Mouse (Mus musculus): ENCODE data around the gene 6330409D20Rik.
A peak's percentile ranks its signal among the peaks of the same experiment; 100 is the strongest.

Gene 6330409D20Rik

GRCm38 (mm10) chr2:32722046-32722445, 18.8 kb downstream of the 6330409D20Rik start:
- DNase-seq: peak; percentile 44

DNA sequence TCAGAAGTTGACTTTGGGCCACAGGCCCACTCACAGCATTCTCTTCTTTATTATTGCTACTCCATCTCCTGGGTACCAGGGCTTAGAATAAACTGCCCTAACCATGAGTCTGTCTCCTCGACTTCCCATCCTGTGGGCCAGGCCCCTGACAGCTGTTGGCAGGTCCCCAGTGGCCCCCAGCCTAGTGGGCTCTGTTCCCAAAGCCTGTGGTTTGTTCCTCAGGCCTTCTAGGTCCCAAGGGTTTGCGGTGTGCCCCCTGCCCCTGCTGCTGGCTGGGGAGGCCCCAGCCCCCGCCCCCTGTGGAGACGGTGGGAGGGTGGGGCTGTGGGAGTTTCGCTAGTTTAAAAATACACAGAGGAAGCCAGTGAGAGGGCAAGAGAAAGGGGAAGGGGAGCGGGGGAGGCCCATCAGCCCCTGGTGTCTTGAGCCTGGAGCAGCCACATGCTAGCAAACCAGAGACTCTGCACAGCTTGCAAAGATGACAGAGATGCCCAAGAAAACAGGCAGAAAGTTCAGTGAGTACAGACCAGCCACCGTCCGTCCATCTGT, 20.1 kb downstream of the 6330409D20Rik start, which contains the start of gene Sh2d3c:
Gene Sh2d3c (plus strand): TSS at position 375 of the 549 bp plus-strand sequence.
- DNase-seq: peak; percentile 70

DNA sequence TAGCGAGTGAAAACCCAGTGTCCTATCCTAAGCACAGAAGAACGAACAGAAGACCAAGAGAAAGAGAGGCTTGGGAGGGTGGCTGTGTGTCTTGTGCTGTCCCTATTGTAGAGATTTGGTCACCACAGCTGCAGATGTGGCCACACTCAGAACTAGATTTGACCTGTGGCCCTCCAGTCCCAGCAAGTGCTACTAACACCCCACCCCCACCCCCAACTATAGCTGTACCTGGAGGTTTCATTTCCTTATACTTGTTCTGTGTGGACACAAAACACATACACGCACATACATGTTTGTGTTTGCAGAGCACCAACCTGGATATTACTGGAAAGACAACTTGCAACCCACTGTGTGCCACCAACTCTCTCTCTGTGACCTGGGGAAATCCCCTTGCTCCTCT, 20.8 kb downstream of the 6330409D20Rik start:
- DNase-seq: no peak

GRCm38 (mm10) chr2:32718761-32719160, 22.1 kb downstream of the 6330409D20Rik start:
- DNase-seq: peak; percentile 47

DNA sequence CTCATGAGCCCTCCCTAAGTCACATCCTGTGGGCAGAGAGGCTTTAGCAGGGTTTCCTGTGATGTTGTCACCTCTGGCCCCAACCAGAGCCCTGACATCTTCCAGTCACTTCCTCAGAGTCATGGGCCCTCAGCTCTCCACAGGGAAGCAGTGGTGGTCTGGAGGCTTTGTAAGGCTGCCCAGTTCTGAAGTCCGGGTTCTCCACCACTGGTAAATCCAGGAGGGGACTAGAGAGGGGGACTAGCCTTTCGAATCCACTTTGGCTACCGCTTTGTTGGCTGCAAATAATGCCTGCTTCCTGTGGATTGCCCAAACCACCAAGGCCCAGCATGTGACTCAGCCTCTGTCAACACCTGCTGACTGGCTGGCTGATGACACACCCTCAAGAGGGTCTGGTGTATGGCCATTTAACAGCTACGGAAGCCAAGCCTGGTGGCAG, 25.8 kb downstream of the 6330409D20Rik start:
- peak; percentile 38 for DNase-seq

GRCm38 (mm10) chr2:32714117-32714986, 26.5 kb downstream of the 6330409D20Rik start:
- peak; percentile 33 for DNase-seq

GRCm38 (mm10) chr2:32712934-32713817, 27.6 kb downstream of the 6330409D20Rik start, which contains the start of gene Cdk9:
Gene Cdk9, minus strand, starts transcription at chr2:32713076.
- peak; percentile 94 for DNase-seq

- peak; percentile 98 for DNase-seq
Measured at GRCm38 (mm10) chr2:32712586-32712933, 28.3 kb downstream of the 6330409D20Rik start.

DNA sequence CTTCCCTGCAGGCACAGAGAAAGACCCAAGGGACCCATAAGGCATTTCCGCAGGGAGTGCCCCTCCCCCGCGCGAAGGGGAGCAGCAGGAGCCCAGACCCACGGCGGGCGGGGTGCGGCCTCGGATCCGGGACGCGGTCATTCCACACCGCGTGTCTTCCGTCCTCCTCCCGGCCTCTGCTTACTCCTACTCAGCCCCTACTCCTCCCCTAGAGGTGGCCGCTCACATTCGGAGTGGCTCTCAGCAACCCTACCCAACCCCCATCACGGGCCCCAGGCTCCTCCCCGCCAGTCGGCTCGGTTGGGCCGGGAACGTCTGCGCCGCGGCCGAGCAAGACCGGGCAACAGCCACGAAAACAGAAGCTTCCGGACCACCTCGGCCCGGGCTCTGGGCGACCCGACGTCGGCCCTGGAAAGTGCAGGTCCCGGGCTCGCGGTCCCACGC, 28.7 kb downstream of the 6330409D20Rik start:
- peak; percentile 81 for DNase-seq

- no peak for DNase-seq
Measured at GRCm38 (mm10) chr2:32711301-32712056, 29.3 kb downstream of the 6330409D20Rik start.

GRCm38 (mm10) chr2:32710425-32710824, 30.4 kb downstream of the 6330409D20Rik start:
- no peak for DNase-seq

- no peak for DNase-seq
Measured at GRCm38 (mm10) chr2:32709521-32710137, 31.2 kb downstream of the 6330409D20Rik start.

DNA sequence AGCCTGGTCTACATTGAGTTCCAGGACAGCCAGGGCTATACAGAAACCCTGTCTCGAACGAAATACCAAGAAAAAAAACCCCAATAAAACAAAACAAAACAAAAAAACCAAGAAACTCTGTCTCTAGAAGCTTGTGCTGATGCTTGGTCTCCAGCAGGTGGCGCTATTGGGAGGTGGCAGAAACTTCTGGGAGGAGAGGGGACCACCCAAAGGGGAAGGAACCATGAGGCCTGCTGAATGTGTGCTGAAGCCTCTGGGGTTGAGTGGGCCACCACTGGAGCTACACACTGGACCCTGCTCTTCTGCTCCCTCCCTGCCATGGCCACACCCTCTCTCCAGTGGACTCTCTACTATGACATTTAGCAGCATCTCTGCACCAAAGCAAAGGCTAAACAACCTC, 32.2 kb downstream of the 6330409D20Rik start:
- DNase-seq: peak; percentile 93

- no peak for DNase-seq
Measured at GRCm38 (mm10) chr2:32706971-32707370, 33.8 kb downstream of the 6330409D20Rik start.

DNA sequence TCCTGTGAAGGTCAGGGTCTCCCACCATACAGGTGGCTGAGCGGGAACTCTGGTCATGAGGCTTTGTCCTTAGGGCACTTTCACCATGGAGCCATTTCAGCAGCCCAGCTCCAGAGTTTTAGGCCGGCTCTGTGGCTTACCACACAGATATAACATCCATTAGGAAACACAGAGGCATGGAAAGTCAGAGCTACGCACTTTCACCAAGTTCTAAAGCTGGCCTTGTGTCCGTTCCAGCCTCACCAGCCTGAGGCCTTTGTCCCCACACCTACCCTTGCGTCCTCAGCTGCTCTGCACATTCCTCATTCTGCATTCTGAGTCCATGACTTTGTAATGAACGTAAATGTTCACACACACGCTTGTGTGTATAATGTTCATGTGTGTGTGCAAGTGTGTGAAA, 35.8 kb downstream of the 6330409D20Rik start:
- DNase-seq: no peak

- no peak for DNase-seq
Measured at GRCm38 (mm10) chr2:32704021-32704421, 36.8 kb downstream of the 6330409D20Rik start, which contains the start of gene Fpgs. Gene Fpgs, minus strand, starts transcription at chr2:32704145.

DNA sequence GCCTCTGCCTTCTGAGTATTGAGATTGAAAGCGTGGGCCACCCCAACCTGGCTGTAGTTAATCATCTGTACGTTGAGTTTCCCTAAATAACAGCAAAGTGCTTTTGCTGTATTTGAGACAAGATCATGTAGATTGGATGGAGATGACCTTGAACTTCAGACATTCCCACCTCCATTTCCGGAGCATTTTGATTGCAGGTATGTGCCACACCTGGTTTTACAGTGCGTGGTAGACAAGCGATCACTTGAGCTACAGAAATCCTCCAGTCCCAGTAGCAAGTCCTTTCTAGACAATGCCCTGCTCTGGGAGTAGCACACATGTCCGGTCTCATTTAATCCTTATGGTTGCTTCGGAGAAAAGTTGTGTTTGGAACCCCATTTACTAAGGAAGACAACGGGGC, 37.8 kb downstream of the 6330409D20Rik start:
- no peak for DNase-seq

GRCm38 (mm10) chr2:32700966-32701743, 39.7 kb downstream of the 6330409D20Rik start:
- DNase-seq: no peak

DNA sequence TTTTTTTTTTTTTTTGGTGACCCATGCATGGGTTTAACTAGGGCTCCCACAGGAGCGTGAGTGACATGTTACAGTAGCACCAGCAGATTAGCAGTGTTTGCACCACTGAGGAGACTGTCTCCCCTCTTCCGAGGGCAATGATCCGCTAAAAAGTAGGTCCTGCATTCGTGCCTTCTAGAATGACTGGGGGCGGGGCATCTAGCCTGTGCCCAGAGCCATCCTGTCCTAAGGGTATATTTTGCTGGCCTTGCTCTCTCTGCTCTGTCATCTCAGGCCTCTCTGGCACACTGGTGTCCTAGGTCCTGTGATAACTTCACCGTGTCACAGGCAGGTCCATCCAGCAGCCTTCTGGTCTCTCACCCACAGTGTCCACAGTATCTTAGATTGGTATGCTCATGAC, 41.1 kb downstream of the 6330409D20Rik start:
- DNase-seq: no peak

- DNase-seq: no peak
Measured at GRCm38 (mm10) chr2:32694691-32695090, 46.1 kb downstream of the 6330409D20Rik start.

All from thymus, postnatal 4 days (tissue).